Mouse (Mus musculus): ENCODE measurements around the gene Gp1bb. TPM values are rescaled to one million over a fixed set of nuclear protein-coding genes. Genes with fewer than 3 reads are reported as not detected.

The Gp1bb gene
- total RNA-seq, 2 experiments from 2014 or later = 0.25 TPM; not detected in 1

DNA sequence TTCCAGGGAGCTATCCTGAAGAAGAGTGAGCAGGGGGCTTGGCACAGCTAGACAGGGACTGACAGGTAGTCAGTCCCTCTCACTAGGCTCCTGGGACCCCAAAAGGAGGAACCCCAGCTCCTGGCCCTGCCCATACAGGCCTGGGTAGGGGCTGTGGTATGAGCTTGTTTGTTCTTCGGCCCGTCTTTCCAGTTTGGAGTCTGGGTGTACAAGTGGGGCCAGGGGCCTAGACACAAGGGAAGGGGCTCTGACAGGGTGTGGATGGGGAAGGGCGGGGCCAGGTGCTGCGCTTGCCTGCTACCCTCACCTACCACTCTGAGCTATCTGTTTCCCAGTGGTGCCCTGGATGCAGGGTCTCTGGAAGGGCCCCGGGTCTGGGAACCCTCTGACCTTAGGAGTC is 16.5 kb downstream of the Gp1bb start:
- no peak for ATAC-seq (replicated peaks; ENCODE audit: poor library complexity)

DNA sequence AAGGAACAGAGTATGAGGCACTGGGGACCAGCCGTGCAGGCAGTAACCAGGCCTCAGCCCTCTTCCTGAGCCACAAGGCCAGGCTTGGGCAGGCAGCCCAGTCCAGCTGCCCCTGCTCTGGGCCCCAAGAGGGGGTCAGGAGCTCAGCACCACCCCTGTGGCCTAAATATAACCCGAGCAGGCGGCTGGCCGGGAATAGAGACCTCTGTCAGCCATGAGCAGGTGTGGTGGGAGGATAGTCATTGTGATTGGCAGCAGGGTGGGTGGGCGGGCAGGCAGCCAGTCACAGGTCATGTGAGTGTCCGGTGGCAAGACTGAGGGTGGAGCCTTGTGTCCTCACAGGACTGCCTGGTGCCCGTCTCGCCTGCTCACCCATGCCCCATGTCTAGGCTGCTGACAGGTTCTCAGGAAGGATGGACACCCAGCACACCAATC is 17.9 kb downstream of the Gp1bb start:
- no peak for ATAC-seq (replicated peaks; ENCODE audit: poor library complexity)

DNA sequence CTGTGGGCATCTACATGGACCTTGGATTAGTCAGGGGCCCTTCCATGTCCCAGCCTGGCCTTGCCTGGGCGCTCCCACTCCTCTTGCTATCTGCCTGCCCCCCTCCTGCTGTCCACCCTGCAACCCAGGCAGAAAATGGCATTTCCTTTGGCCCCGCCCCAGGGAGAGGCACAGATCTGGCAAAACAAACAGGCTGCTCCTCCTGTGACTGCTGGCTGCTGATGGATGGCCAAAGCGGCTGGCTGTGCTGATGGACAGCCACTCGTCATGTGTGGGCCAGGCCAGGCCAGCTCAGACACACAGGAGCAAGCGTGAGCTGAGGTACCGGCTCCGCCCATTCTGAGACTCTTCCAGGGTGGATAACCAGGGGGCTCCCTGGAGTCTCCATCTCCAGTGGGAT is 20.8 kb downstream of the Gp1bb start:
- ATAC-seq (replicated peaks; ENCODE audit: poor library complexity) = no peak

DNA sequence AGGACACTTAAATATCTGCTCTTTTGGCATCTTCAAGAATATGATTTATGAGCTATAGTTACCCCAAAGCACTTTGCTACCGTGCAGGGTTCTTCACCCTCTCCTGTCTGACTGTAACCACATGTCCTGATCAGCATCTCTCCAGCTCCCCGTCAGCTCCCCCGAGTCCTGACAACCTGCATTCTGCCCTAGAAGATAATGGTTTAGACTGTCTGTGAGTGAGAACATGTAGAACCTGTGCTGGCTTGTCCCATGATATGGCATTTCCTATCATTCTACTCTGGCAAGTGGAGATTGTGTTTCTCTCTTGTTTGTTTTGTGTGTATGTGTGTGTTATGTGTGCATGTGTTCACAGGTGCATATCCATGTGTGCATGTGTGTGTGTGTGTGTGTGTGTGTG is 24.2 kb downstream of the Gp1bb start:
- peak; percentile 73 for ATAC-seq (replicated peaks; ENCODE audit: poor library complexity)

DNA sequence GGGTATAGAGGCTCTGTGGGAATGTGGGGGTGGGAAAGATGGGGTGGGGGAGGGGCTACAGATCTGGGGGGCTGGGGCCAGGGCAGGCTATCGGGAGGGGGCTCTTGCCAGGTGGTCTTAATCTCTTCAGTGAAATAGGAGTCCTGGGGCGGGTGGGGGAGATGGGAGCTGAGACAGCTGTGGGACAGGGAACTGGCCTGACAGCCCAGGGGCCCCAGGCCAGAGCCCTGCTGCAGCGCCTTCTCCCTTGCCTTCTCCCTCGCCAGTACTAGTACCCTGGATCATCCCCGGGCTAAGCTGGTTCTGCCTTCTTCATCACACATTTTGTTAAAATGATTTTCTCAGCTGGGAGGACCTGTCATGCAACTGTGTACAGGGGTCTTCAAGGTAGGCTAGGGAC is 25.9 kb downstream of the Gp1bb start:
- ATAC-seq (replicated peaks; ENCODE audit: poor library complexity) = no peak

DNA sequence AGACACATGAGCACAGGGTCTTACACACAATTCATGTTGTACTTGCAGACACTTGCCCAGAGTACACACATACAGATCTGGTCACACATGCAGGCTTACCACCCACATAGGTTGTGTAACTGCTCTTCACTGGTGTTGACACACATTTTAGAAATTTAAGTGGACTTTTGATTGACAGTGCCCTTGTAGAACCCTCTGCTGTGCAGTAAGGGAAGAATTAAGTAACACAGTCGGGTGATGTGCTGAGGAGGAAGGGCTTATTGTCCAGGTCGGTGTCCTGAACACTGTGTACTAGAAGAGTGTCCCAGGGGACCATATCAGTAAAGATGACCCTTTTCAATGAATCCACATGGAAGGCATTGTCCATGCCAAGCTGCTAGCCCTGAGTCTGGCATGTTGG is 28.3 kb downstream of the Gp1bb start:
- ATAC-seq (replicated peaks; ENCODE audit: poor library complexity) = no peak

DNA sequence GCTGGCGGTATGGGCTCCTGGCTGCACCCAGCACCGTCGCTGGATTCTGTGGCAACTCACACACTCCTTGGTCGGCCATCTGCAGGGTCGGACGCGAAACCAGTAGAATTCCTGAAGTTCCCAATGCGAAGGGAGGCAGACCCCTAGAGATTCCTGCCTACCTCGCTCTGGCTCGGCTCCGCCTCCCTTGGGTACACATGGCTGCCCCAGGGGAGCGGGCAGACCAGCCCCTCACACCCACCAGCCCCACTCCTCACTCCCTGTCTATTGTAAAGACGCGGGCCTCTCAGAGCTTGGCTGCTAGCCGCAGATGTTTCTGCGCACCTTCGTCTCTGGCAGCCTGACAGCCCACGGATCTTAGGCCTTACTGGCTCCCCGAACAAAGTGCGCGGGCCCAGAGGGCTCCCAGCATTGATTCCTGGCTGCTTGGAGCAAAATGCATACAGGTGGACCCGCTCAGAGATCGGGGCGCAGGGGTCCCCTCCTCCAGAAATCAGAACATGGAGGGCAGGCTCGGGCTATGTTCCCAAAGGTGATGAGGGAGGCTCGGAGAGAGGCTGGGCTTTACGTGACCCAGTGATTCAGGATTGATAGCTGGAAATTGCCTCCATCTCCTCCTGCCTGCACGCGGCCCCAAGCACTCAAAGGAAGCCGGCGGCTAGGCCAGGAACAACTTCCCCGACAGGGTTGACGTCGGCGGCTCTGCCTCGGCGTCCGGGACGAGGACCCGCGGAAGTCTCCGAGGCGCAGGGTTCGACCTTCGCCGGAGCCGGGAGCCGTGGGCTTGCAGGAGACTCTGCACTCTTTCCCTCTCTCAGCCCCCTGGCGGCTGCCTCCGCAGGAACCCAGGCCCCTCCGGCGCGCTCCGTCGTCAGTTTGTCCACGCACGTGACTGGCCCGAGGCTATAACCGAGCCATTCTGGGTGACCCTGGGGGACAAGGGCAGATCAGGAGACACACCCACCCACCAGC is 30.9 kb downstream of the Gp1bb start:
- peak; percentile 43 for ATAC-seq (replicated peaks; ENCODE audit: poor library complexity)

DNA sequence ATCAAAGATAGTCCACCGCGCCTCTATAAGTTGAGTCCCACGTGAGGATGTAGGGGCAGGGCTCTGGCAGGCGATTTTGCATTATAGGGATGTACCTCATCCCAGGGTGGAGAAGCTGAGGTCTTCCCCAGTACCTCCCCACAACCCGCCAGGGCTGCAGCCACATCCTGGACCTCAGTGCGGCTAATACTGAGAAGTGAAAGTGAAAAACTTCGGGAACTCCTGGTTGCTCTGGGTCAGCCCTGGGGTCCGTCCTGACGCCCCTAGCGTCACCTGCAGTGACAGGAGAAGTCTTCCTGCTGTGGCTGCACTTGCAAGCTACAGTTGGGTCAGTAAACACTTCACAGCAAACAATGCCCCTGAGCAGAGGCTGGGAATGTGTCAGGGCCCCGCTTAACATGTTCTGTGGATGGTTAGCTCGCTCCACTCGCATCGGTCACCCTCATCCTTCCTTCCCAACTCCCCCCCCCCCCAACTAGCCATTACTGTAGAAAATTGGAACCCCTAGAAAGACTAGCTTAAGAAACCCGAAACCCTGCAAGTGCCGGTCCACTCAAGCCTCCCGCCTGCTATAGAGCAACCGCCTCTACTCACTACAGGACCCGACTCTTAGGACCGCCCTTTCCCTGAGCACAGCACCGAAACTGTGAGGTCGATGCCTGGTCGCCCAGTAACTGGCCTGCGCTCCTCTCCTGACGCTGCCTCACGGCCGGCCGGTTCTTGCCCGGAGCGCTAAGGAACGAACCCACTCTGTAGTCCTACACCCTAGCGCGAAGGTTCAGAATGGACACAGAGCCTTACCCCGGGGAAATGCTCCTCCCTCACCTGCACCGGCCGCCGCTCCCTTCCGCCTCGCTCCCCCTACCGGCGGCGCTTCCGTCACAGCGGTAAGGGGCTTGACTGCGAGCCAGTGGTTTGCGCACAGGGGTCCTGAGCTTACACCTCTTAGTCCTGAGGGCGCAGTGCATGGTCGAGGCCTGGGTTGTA is 32.1 kb downstream of the Gp1bb start, which contains the start of gene Tbx1:
Gene Tbx1, minus strand, starts transcription at position 868 of the 987 bp plus-strand sequence.
- peak; percentile 45 for ATAC-seq (replicated peaks; ENCODE audit: poor library complexity)

DNA sequence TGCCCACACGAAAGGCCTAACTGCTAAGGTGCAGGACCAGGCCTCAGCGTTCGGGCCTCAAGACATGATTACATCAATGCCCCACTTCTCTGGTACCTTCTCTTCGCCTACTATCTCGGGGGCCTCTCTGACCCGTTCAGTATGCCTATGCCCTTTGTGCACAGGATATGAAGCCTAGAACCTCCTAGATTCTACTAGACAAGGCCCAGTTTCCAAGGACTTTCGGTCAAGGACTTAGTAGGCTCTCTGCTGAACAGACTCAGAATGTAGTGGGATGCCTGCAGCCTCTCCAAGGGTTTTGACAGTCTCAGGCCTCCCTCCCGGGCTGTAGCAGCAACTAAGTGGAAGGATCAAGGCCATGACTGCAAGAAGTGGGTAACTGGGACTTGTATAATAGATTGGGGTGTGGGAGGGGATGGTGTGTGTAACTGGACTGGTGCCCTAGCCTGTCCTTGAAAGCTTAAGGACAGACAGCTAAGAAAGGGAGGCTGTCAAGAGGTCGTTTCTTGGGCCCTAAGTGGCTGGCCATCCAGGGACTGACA is 33.1 kb downstream of the Gp1bb start:
- no peak for ATAC-seq (replicated peaks; ENCODE audit: poor library complexity)

DNA sequence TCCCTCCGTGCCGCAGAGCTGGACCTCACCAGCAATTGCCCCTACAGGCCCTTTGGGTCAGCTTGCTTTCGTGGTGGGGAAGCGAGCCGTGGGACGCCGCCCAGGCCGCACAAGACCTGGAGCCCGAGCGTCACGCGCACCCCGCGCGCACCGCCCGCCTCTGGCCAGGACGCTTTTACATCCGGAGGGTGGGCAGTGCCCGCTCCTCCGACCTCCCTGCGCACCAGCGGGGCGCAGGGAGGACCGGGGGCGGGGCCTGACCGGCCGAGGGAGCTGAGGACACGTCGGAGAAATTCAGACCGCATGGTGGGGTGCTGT is 33.5 kb downstream of the Gp1bb start:
- no peak for ATAC-seq (replicated peaks; ENCODE audit: poor library complexity)

DNA sequence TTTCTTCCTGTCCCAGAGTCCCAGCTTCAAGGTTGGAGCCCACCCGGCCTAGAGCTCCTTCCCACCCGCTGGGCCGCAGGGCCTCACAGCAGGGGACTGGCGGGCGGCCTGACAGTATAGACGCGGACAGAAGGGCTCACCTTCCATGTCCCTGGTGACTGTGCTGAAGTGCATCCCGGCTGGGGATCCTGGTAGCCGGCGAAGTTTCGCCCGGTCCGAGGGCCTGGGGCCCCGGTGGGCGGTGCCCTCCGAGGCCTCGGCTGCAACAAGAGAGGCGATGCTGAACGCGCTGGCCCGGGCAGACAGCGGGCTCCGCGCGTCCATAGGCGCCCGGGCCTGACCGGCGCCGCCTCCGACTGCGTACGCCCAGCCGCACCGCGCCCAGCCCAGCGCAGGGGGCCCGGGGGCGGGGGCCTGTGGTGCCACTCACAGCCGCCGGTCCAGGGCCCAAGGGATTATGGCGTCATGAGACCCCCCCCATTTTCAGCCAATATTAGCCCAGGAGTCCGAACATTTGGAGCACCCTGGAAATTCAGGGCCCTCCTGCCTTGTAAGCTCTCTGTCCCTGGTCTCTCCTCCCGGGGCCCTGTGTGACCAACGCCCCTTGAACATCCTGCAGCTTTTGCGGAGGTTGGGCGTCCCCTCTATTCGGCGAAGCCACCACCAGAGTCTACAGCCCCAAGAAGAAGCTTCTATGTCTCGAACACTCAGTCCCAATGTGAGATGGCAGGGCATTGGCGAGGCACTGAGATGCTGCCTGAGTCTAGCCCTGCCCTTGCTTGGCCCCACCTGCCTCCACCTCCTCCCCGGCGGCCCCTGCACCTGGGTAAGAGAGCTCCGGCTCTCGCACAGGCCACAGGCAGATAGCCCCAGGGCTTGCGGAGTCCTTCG is 34.1 kb downstream of the Gp1bb start:
- ATAC-seq (replicated peaks; ENCODE audit: poor library complexity) = no peak

DNA sequence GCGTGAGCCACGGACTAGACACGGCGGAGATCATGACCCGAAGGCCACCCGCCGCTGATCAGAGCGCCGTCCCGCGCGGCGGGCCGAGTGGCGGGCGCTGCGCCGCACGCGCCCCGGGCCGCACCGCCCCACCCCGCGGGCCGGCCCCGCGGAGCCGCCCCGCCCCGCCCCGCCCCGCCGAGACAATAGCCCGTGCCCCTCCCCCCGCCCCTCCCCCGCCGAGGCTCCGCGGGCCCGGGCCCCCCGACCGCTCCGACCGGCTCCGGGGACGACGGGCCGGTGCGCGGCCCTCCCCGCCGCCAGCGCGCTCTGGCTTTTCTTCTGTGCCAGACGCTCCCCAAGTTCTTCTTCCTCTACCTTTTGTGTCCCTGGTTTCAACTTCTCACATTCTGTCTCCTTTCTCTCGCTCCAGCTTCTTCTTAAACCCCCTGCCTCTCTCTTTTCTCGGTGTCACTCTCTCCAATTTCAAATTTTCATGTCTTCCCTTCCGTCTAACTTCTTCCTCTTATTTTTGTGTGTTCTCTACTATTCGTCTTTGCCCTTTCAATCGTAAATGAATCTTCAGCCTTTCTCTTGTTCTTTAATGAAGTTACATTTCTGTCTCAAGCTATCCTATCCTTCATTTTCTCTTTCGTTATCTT is 35.2 kb downstream of the Gp1bb start:
- no peak for ATAC-seq (replicated peaks; ENCODE audit: poor library complexity)

DNA sequence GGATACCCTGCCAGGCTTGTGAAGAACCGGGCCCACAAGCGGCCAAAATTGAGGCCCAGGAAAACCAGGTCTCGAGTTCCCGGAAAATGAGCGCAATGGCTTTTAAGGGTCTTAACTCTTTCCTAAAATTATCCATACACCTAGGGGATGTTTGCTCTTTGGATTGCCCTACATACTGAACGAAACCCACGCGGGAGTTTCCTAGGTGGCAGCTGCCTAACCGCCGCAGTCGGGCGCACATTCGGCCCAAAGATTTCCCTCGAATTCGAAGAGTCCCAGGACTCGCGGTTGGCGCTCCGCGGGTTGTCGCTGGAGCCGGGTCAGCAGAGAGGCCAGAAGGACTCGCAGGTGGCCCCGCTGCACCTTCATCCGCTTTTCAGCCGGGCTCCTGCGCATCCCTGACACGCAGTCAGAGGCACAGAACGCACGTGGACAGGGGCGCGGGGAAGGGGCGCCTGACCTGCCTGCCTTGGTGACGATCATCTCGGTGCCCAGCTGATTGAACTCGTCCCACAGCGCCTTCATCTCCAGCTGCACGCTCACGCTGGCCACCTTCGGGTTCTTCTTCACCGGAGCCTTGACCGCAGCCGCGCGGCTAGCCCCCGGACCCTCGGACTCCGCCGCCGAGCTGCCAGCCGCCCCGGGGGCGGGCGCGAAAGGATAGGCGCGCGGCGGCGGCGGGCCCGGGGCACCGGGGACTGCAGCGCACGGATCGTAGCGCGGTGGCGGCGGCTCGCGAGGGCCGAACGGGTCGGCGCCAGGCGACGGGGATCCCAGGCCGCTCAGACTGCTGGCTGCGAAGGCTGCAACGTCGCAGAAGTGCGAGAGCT is 35.9 kb downstream of the Gp1bb start:
- no peak for ATAC-seq (replicated peaks; ENCODE audit: poor library complexity)

DNA sequence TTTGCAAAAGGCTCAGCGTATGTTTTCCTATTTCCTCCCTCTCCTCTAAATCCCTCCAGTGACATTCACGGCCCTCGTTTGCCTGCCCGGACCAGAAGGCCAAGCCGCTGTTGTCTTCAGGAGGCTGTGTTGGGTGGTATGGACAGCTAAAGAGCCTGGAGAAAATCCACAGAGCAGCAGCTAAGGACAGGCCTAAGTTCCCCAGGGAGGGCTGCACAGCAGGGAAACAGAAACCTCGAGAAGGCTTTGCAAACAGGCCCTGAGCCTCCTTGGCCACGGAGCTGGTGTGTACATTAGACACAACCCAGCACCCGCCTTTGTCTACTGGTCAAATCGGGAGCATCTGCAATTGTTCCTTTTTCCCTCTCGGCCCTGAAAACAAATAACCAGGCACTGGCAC is 36.5 kb downstream of the Gp1bb start:
- ATAC-seq (replicated peaks; ENCODE audit: poor library complexity) = no peak

DNA sequence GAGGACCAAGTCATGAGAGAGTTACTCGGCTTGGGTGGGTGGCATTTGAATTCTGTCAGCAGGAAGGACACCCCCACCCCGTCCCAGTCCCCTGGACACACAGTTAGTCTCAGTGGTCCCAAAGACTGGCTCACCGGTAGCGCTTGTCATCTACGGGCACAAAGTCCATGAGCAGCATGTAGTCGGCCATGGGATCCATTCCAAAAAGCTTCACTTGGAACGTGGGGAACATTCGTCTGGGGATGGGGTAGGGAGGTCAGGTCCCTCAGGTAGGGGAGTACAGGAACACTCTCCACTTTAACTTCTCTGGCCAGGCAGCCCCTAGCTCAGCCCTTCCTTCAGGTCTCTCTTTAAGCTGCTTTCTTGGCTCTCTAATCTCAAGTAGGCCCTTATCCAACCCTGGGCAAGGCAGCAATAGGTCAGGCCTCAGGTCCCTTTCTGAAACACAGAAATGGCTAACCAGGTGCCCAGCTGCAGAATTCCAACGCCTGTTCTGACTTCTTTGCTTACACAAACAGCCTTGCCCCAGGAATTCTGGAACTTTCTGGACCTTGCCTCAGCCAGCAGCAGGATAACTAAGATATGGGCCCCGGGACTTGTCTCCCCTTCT is 37.2 kb downstream of the Gp1bb start:
- ATAC-seq (replicated peaks; ENCODE audit: poor library complexity) = no peak

DNA sequence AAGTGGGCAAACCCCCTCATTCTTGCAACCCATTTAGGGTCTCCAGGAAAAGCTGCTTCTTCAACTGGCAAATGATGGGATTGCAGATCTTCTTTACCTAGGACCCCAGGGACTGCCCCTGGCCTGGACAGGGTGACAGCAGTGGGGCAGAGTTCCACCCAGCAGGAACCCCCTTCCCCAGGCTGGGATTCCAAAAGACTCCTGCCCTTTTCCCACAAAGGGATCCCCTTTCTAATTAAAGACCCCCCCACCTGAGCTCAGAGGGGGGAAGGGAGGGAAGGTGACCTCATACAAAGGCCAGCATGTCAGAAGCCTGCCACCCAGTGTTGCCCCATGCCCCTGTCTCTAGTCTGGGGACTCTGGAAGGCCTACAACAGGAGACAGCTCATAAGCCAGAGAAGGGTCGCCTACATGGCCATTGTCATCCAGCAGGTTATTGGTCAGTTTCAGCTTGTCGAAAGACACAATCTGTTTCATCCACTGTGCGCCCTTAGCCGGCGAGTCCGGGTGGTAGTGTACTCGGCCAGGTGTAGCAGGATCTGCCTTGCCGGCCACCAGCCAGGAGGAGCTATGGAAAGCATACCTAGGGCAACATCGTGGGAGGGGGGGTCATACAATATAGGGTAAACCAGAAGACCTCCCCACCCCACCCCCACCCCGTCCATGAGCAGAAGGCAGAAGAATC is 38.4 kb downstream of the Gp1bb start:
- no peak for ATAC-seq (replicated peaks; ENCODE audit: poor library complexity)

DNA sequence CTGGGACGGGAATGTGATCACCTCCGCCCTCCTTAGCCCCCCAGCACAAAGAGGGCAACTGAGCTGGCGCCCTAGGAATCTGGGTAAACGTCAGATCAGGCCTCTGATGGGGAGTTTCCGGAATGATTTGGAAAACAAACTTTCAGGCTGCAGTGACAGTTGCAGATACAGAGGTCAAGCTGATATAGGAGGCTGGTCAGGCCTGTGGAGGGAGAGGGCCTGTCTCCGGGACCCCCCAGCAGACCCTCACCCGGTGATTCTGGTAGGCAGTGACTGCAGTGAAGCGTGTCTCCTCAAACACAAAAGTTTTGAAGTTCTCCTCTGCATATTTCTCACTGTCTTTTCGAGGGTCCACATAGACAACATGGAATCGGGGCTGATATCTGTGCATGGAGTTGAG is 39.0 kb downstream of the Gp1bb start:
- ATAC-seq (replicated peaks; ENCODE audit: poor library complexity) = no peak
